Mouse (Mus musculus): ENCODE measurements around the gene Spata4. TPM values are rescaled to one million over a fixed set of nuclear protein-coding genes. Genes with fewer than 3 reads are reported as not detected.

Gene Spata4
- not detected in 2 replicates for polyA plus RNA-seq (2014; fragmentation: Nextera tagmentation; extraction: Ambion mirVana)

- Histone ChIP-seq H3K4me3 (ENCODE audit: low read depth, low read length) (peak within 1 kb of the TSS; percentile 21; the same call in 1 of the 2 replicates), H3K9me3 (ENCODE audit: control insufficient read depth, low read length) (no peaks in the 10 kb centered on the region), H3K27me3 (replicated peaks; ENCODE audit: control insufficient read depth, insufficient read depth, low read length) (no peaks in the 10 kb centered on the region), H3K4me2 (peak within 1 kb of the TSS; percentile 71), H3K9ac (ENCODE audit: low read depth, low read length) (no peak within 1 kb of the TSS; the same call in 1 of the 2 replicates), H3K36me3 (ENCODE audit: control insufficient read depth, insufficient read depth, low read length) (no peaks in the 10 kb centered on the region), H3K4me1 (replicated peaks; ENCODE audit: control insufficient read depth, insufficient read depth, low read length) (no peaks in the 10 kb centered on the region; the same call in 1 of the 2 replicates), H3K27ac (ENCODE audit: low read depth, low read length) (no peak within 1 kb of the TSS)
- WGBS: 10% methylated on average over 21 of the region's 21 CpGs
- DNase-seq (ENCODE audit: low spot score) (peak; percentile 52), ATAC-seq (replicated peaks; ENCODE audit: low FRiP score) (peak; percentile 85)
Measured at GRCm38 (mm10) chr8:54600671-54601251, at the start of gene Spata4. Spata4 (plus strand) TSS chr8:54600781.

- Histone ChIP-seq H3K4me3 (ENCODE audit: low read depth, low read length) (no peak overlapping the region), H3K36me3 (ENCODE audit: control insufficient read depth, insufficient read depth, low read length) (no peaks in the 10 kb centered on the region), H3K9me3 (ENCODE audit: control insufficient read depth, low read length) (no peaks in the 10 kb centered on the region), H3K9ac (ENCODE audit: low read depth, low read length) (no peak overlapping the region), H3K4me2 (no peak overlapping the region), H3K4me1 (replicated peaks; ENCODE audit: control insufficient read depth, insufficient read depth, low read length) (no peaks in the 10 kb centered on the region), H3K27me3 (replicated peaks; ENCODE audit: control insufficient read depth, insufficient read depth, low read length) (no peaks in the 10 kb centered on the region), H3K27ac (ENCODE audit: low read depth, low read length) (no peak overlapping the region)
- DNase-seq (ENCODE audit: low spot score) (no peak), ATAC-seq (replicated peaks; ENCODE audit: low FRiP score) (no peak)
- WGBS: 66% methylated on average over 2 of the region's 2 CpGs
Measured at GRCm38 (mm10) chr8:54554921-54555320, 45.7 kb upstream of the Spata4 start.

GRCm38 (mm10) chr8:54562137-54562536 is 38.4 kb upstream of the Spata4 start:
- Histone ChIP-seq H3K9ac (ENCODE audit: low read depth, low read length) (no peak overlapping the region), H3K4me3 (ENCODE audit: low read depth, low read length) (no peak overlapping the region), H3K36me3 (ENCODE audit: control insufficient read depth, insufficient read depth, low read length) (no peaks in the 10 kb centered on the region), H3K4me1 (replicated peaks; ENCODE audit: control insufficient read depth, insufficient read depth, low read length) (no peaks in the 10 kb centered on the region), H3K27me3 (replicated peaks; ENCODE audit: control insufficient read depth, insufficient read depth, low read length) (no peaks in the 10 kb centered on the region), H3K27ac (ENCODE audit: low read depth, low read length) (no peak overlapping the region), H3K9me3 (ENCODE audit: control insufficient read depth, low read length) (no peaks in the 10 kb centered on the region), H3K4me2 (no peak overlapping the region)
- ATAC-seq (replicated peaks; ENCODE audit: low FRiP score): no peak
- WGBS: 55% methylated on average over 4 of the region's 4 CpGs
- no peak for DNase-seq (ENCODE audit: low spot score)

GRCm38 (mm10) chr8:54565181-54565580 is 35.4 kb upstream of the Spata4 start:
- no peak for DNase-seq (ENCODE audit: low spot score)
- WGBS: 95% methylated on average over 1 of the region's 1 CpGs
- H3K4me1 ChIP-seq (replicated peaks; ENCODE audit: control insufficient read depth, insufficient read depth, low read length): no peaks in the 10 kb centered on the region

GRCm38 (mm10) chr8:54565603-54566260 is 34.8 kb upstream of the Spata4 start:
- DNase-seq (ENCODE audit: low spot score) (no peak), ATAC-seq (replicated peaks; ENCODE audit: low FRiP score) (no peak)
- Histone ChIP-seq H3K9ac (ENCODE audit: low read depth, low read length) (no peak overlapping the region), H3K9me3 (ENCODE audit: control insufficient read depth, low read length) (no peaks in the 10 kb centered on the region), H3K4me1 (replicated peaks; ENCODE audit: control insufficient read depth, insufficient read depth, low read length) (no peaks in the 10 kb centered on the region), H3K36me3 (ENCODE audit: control insufficient read depth, insufficient read depth, low read length) (no peaks in the 10 kb centered on the region), H3K4me2 (no peak overlapping the region), H3K4me3 (ENCODE audit: low read depth, low read length) (no peak overlapping the region), H3K27ac (ENCODE audit: low read depth, low read length) (no peak overlapping the region), H3K27me3 (replicated peaks; ENCODE audit: control insufficient read depth, insufficient read depth, low read length) (no peaks in the 10 kb centered on the region)
- WGBS: 84% methylated on average over 7 of the region's 7 CpGs

More at GRCm38 (mm10) chr8:54565181-54565580, 35.4 kb upstream of the Spata4 start:
- Histone ChIP-seq H3K9ac (ENCODE audit: low read depth, low read length) (no peak overlapping the region), H3K4me2 (no peak overlapping the region), H3K36me3 (ENCODE audit: control insufficient read depth, insufficient read depth, low read length) (no peaks in the 10 kb centered on the region), H3K27ac (ENCODE audit: low read depth, low read length) (no peak overlapping the region), H3K4me3 (ENCODE audit: low read depth, low read length) (no peak overlapping the region), H3K9me3 (ENCODE audit: control insufficient read depth, low read length) (no peaks in the 10 kb centered on the region), H3K27me3 (replicated peaks; ENCODE audit: control insufficient read depth, insufficient read depth, low read length) (no peaks in the 10 kb centered on the region)
- ATAC-seq (replicated peaks; ENCODE audit: low FRiP score): no peak

- no peaks in the 10 kb centered on the region for H3K27me3 ChIP-seq (replicated peaks; ENCODE audit: control insufficient read depth, insufficient read depth, low read length)
- no peak overlapping the region for H3K4me3 ChIP-seq (ENCODE audit: low read depth, low read length)
- H3K9me3 ChIP-seq (ENCODE audit: control insufficient read depth, low read length): no peaks in the 10 kb centered on the region
- H3K9ac ChIP-seq (ENCODE audit: low read depth, low read length): no peak overlapping the region
- no peaks in the 10 kb centered on the region for H3K36me3 ChIP-seq (ENCODE audit: control insufficient read depth, insufficient read depth, low read length)
- H3K4me2 ChIP-seq: no peak overlapping the region
- H3K27ac ChIP-seq (ENCODE audit: low read depth, low read length): no peak overlapping the region
- WGBS: 66% methylated on average over 2 of the region's 2 CpGs
- DNase-seq (ENCODE audit: low spot score) (no peak), ATAC-seq (replicated peaks; ENCODE audit: low FRiP score) (no peak)
- no peaks in the 10 kb centered on the region for H3K4me1 ChIP-seq (replicated peaks; ENCODE audit: control insufficient read depth, insufficient read depth, low read length)
Measured at GRCm38 (mm10) chr8:54567168-54567567, 33.4 kb upstream of the Spata4 start.

- Histone ChIP-seq H3K27ac (ENCODE audit: low read depth, low read length) (no peak overlapping the region), H3K4me1 (replicated peaks; ENCODE audit: control insufficient read depth, insufficient read depth, low read length) (no peaks in the 10 kb centered on the region), H3K9me3 (ENCODE audit: control insufficient read depth, low read length) (no peaks in the 10 kb centered on the region), H3K9ac (ENCODE audit: low read depth, low read length) (no peak overlapping the region), H3K27me3 (replicated peaks; ENCODE audit: control insufficient read depth, insufficient read depth, low read length) (no peaks in the 10 kb centered on the region), H3K4me3 (ENCODE audit: low read depth, low read length) (no peak overlapping the region), H3K4me2 (no peak overlapping the region), H3K36me3 (ENCODE audit: control insufficient read depth, insufficient read depth, low read length) (no peaks in the 10 kb centered on the region)
- no peak for ATAC-seq (replicated peaks; ENCODE audit: low FRiP score)
- no peak for DNase-seq (ENCODE audit: low spot score)
- 70% methylated on average over 15 of the region's 15 CpGs for WGBS
Measured at GRCm38 (mm10) chr8:54570618-54571609, 29.7 kb upstream of the Spata4 start.

- Histone ChIP-seq H3K4me1 (replicated peaks; ENCODE audit: control insufficient read depth, insufficient read depth, low read length) (no peaks in the 10 kb centered on the region), H3K4me2 (no peak overlapping the region), H3K9ac (ENCODE audit: low read depth, low read length) (no peak overlapping the region), H3K36me3 (ENCODE audit: control insufficient read depth, insufficient read depth, low read length) (no peaks in the 10 kb centered on the region), H3K27me3 (replicated peaks; ENCODE audit: control insufficient read depth, insufficient read depth, low read length) (no peaks in the 10 kb centered on the region), H3K4me3 (ENCODE audit: low read depth, low read length) (no peak overlapping the region), H3K9me3 (ENCODE audit: control insufficient read depth, low read length) (no peaks in the 10 kb centered on the region), H3K27ac (ENCODE audit: low read depth, low read length) (no peak overlapping the region)
- WGBS: 73% methylated on average over 3 of the region's 3 CpGs
- no peak for DNase-seq (ENCODE audit: low spot score)
- no peak; the same call in 1 of the 2 replicates for ATAC-seq (replicated peaks; ENCODE audit: low FRiP score)
Measured at GRCm38 (mm10) chr8:54581436-54581835, 19.1 kb upstream of the Spata4 start.
